Mouse (Mus musculus): Measurements from ENCODE around the gene Slc5a5. TPM values are rescaled to one million over a fixed set of nuclear protein-coding genes. Genes with fewer than 3 reads are reported as not detected.

The Slc5a5 gene
- total and polyA plus RNA-seq, 2 experiments from 2014 or later: 0.05 TPM; not detected in 1

GRCm38 (mm10) chr8:70866566-70866965 is 26.0 kb downstream of the Slc5a5 start:
- Histone ChIP-seq H3K27ac (ENCODE audit: low read depth) (no peak overlapping the region), H3K9me3 (replicated peaks; ENCODE audit: control insufficient read depth, low read length) (no peaks in the 10 kb centered on the region), H3K4me1 (ENCODE audit: control insufficient read depth, insufficient read depth) (peaks cover 12% of the 10 kb centered on the region; the same call in 1 of the 2 replicates), H3K36me3 (replicated peaks; ENCODE audit: control insufficient read depth, insufficient read depth, low read length) (peaks cover 6% of the 10 kb centered on the region; the same call in 1 of the 2 replicates), H3K4me3 (ENCODE audit: low read depth, low read length) (no peak overlapping the region), H3K27me3 (ENCODE audit: control insufficient read depth, insufficient read depth, low read length) (peaks cover 16% of the 10 kb centered on the region; the same call in 1 of the 2 replicates), H3K9ac (replicated peaks; ENCODE audit: low read depth, low read length) (no peak overlapping the region), H3K4me2 (ENCODE audit: low read depth, low read length) (no peak overlapping the region; the same call in 1 of the 2 replicates)
- TF ChIP-seq CTCF (IDR thresholded peaks at IDR 0.05; ENCODE audit: low read depth): no peak
- TF ChIP-seq EP300 (IDR thresholded peaks at IDR 0.05; ENCODE audit: low read depth): no peak
- WGBS: 86% methylated on average over 7 of the region's 7 CpGs
- DNase-seq (ENCODE audit: low spot score) (no peak), ATAC-seq (ENCODE audit: insufficient read depth, low read depth) (no peak)

DNA sequence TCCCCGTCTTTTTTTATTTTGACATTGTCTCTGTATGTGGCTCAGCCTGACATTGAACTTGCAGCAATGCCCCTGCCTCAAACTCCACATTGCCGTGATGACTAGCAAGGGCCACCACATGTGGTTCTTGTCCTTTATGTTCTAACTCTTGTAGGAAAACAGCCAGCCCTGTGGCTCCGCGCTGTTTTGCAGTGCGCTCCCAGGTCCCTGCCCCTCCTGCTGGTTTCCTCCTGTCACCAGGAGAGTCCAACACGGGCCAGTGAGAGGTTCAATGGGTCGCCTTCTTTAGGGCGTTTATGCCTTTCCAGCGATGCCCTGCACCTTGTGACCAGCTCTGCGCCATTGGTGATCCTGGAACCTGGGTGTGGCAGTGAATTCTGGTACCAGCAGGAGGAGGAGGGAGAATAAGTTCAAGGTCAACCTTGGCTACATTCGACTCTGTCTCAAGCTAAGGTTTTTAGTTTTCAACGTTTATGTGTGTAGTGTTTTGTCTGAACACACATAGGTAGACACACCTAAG is 26.5 kb downstream of the Slc5a5 start:
- H3K36me3 ChIP-seq (replicated peaks; ENCODE audit: control insufficient read depth, insufficient read depth, low read length): peaks cover 6% of the 10 kb centered on the region; the same call in 1 of the 2 replicates
- ATAC-seq (ENCODE audit: insufficient read depth, low read depth) (no peak), DNase-seq (ENCODE audit: low spot score) (no peak)
- 5% methylated on average over 12 of the region's 12 CpGs for whole genome bisulfite sequencing
- H3K27me3 ChIP-seq (ENCODE audit: control insufficient read depth, insufficient read depth, low read length): peaks cover 16% of the 10 kb centered on the region; the same call in 1 of the 2 replicates
- H3K4me3 ChIP-seq (ENCODE audit: low read depth, low read length): peak overlapping the region; percentile 63
- peak overlapping the region; percentile 23 for H3K27ac ChIP-seq (ENCODE audit: low read depth)
- H3K9me3 ChIP-seq (replicated peaks; ENCODE audit: control insufficient read depth, low read length): no peaks in the 10 kb centered on the region
- no peak overlapping the region for H3K9ac ChIP-seq (replicated peaks; ENCODE audit: low read depth, low read length)
- peaks cover 12% of the 10 kb centered on the region; the same call in 1 of the 2 replicates for H3K4me1 ChIP-seq (ENCODE audit: control insufficient read depth, insufficient read depth)
- peak overlapping the region; percentile 83 for H3K4me2 ChIP-seq (ENCODE audit: low read depth, low read length)
- TF ChIP-seq EP300 (IDR thresholded peaks at IDR 0.05; ENCODE audit: low read depth): 0 out of 2 replicates have a peak, but pooled peaks have one; percentile 36
- TF ChIP-seq CTCF (IDR thresholded peaks at IDR 0.05; ENCODE audit: low read depth): no peak

DNA sequence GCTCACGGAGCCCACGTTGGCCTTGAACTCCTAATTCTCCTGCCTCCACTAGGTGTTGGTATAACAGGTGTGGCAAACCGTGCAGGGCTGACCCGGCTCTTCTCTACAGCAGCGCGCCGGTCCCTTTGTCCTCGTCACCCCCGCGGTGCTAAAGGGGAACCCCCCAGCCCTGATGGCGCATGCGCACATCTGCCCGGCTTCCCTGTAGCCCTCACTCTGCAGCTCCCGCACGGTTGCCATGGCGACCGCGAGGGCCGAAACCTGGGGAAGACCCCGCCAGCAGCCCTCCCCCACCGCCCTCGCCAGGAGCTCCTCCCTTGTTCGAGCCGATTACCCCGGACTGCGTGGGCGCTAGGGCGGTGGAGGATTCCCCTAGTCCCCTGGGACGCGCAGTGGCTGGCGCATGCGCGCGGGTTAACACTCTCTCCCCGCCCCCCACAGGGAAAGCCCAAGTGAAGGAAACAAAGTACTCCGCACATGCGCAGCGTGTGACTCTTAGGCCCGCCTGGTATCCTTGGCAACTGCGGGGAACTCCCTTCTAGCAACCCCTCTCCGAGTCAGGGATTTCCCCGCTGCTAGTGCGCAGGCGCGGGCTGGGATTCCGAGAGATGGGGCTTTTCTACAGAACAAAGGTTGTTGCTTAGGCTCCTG is 27.1 kb downstream of the Slc5a5 start:
- peaks cover 16% of the 10 kb centered on the region; the same call in 1 of the 2 replicates for H3K27me3 ChIP-seq (ENCODE audit: control insufficient read depth, insufficient read depth, low read length)
- peak overlapping the region; percentile 78 for H3K27ac ChIP-seq (ENCODE audit: low read depth)
- H3K36me3 ChIP-seq (replicated peaks; ENCODE audit: control insufficient read depth, insufficient read depth, low read length): peaks cover 6% of the 10 kb centered on the region; the same call in 1 of the 2 replicates
- no peaks in the 10 kb centered on the region for H3K9me3 ChIP-seq (replicated peaks; ENCODE audit: control insufficient read depth, low read length)
- peak; percentile 99 for DNase-seq (ENCODE audit: low spot score)
- peaks cover 12% of the 10 kb centered on the region; the same call in 1 of the 2 replicates for H3K4me1 ChIP-seq (ENCODE audit: control insufficient read depth, insufficient read depth)
- H3K9ac ChIP-seq (replicated peaks; ENCODE audit: low read depth, low read length): peak overlapping the region; percentile 44
- WGBS: under 1% methylated on average over 46 of the region's 46 CpGs
- peak overlapping the region; percentile 63 for H3K4me3 ChIP-seq (ENCODE audit: low read depth, low read length)
- peak; percentile 91 for ATAC-seq (ENCODE audit: insufficient read depth, low read depth)
- H3K4me2 ChIP-seq (ENCODE audit: low read depth, low read length): peak overlapping the region; percentile 83
- TF ChIP-seq CTCF (IDR thresholded peaks at IDR 0.05; ENCODE audit: low read depth): no peak
- TF ChIP-seq EP300 (IDR thresholded peaks at IDR 0.05; ENCODE audit: low read depth): no peak

GRCm38 (mm10) chr8:70864712-70865221 is 27.8 kb downstream of the Slc5a5 start:
- H3K4me3 ChIP-seq (ENCODE audit: low read depth, low read length): peak overlapping the region; percentile 63
- peak overlapping the region; percentile 83 for H3K4me2 ChIP-seq (ENCODE audit: low read depth, low read length)
- ATAC-seq (ENCODE audit: insufficient read depth, low read depth) (0 out of 2 replicates have a peak, but pooled peaks have one; percentile 1), DNase-seq (ENCODE audit: low spot score) (no peak)
- H3K9ac ChIP-seq (replicated peaks; ENCODE audit: low read depth, low read length): peak overlapping the region; percentile 63; the same call in 1 of the 2 replicates
- H3K36me3 ChIP-seq (replicated peaks; ENCODE audit: control insufficient read depth, insufficient read depth, low read length): peaks cover 6% of the 10 kb centered on the region; the same call in 1 of the 2 replicates
- peak overlapping the region; percentile 78 for H3K27ac ChIP-seq (ENCODE audit: low read depth)
- WGBS: 3% methylated on average over 24 of the region's 24 CpGs
- peaks cover 12% of the 10 kb centered on the region; the same call in 1 of the 2 replicates for H3K4me1 ChIP-seq (ENCODE audit: control insufficient read depth, insufficient read depth)
- no peak for TF ChIP-seq CTCF (IDR thresholded peaks at IDR 0.05; ENCODE audit: low read depth)
- TF ChIP-seq EP300 (IDR thresholded peaks at IDR 0.05; ENCODE audit: low read depth): no peak
- H3K9me3 ChIP-seq (replicated peaks; ENCODE audit: control insufficient read depth, low read length): no peaks in the 10 kb centered on the region
- peaks cover 16% of the 10 kb centered on the region; the same call in 1 of the 2 replicates for H3K27me3 ChIP-seq (ENCODE audit: control insufficient read depth, insufficient read depth, low read length)

GRCm38 (mm10) chr8:70863956-70864711 is 28.4 kb downstream of the Slc5a5 start:
- peaks cover 12% of the 10 kb centered on the region; the same call in 1 of the 2 replicates for H3K4me1 ChIP-seq (ENCODE audit: control insufficient read depth, insufficient read depth)
- TF ChIP-seq EP300 (IDR thresholded peaks at IDR 0.05; ENCODE audit: low read depth) (no peak), CTCF (IDR thresholded peaks at IDR 0.05; ENCODE audit: low read depth) (no peak)
- ATAC-seq (ENCODE audit: insufficient read depth, low read depth) (no peak), DNase-seq (ENCODE audit: low spot score) (no peak)
- peak overlapping the region; percentile 63 for H3K4me3 ChIP-seq (ENCODE audit: low read depth, low read length)
- H3K27ac ChIP-seq (ENCODE audit: low read depth): peak overlapping the region; percentile 78
- H3K36me3 ChIP-seq (replicated peaks; ENCODE audit: control insufficient read depth, insufficient read depth, low read length): peaks cover 6% of the 10 kb centered on the region; the same call in 1 of the 2 replicates
- 1% methylated on average over 46 of the region's 46 CpGs for WGBS
- H3K4me2 ChIP-seq (ENCODE audit: low read depth, low read length): peak overlapping the region; percentile 83
- no peaks in the 10 kb centered on the region for H3K9me3 ChIP-seq (replicated peaks; ENCODE audit: control insufficient read depth, low read length)
- peaks cover 16% of the 10 kb centered on the region; the same call in 1 of the 2 replicates for H3K27me3 ChIP-seq (ENCODE audit: control insufficient read depth, insufficient read depth, low read length)
- peak overlapping the region; percentile 63 for H3K9ac ChIP-seq (replicated peaks; ENCODE audit: low read depth, low read length)
